Mouse (Mus musculus) heart, embryonic 10.5 days (tissue): ENCODE results near the gene Btbd3. TPM values are rescaled to one million over a fixed set of nuclear protein-coding genes. Genes with fewer than 3 reads are reported as not detected.
"Not testable (repeated sequence)": the region's sequence is repeated elsewhere in the genome, so short reads cannot be mapped to it uniquely, and the experiment has no call there.

Experiments
- DNase-seq: peaks from one replicate; pipeline ENCODE4 v3.0.0-alpha.2; 2017; ENCODE audit warnings: low spot score
- H3K27ac ChIP-seq: fragments of 300-500 bp; sonication (generic); 2 replicates; pipeline ENCODE4 v1.5.1; 2016; ENCODE audit warnings: mild to moderate bottlenecking
- H3K27me3 ChIP-seq: fragments of 300-500 bp; sonication (generic); 2 replicates; pipeline ENCODE4 v1.6.1; 2016; ENCODE audit warnings: mild to moderate bottlenecking; ENCODE audit not compliant: poor library complexity, insufficient read depth, severe bottlenecking
- H3K36me3 ChIP-seq: fragments of 300-500 bp; sonication (generic); 2 replicates; pipeline ENCODE4 v1.6.1; 2016; ENCODE audit warnings: mild to moderate bottlenecking, moderate library complexity
- H3K4me1 ChIP-seq: fragments of 300-500 bp; sonication (generic); 2 replicates; pipeline ENCODE4 v1.6.1; 2016; ENCODE audit warnings: mild to moderate bottlenecking
- H3K4me3 ChIP-seq: fragments of 300-500 bp; sonication (generic); 2 replicates; pipeline ENCODE4 v1.5.1; 2016; ENCODE audit warnings: mild to moderate bottlenecking, moderate library complexity
- H3K9me3 ChIP-seq: fragments of 300-500 bp; sonication (generic); 2 replicates; pipeline ENCODE4 v1.6.1; 2016; ENCODE audit warnings: mild to moderate bottlenecking, moderate library complexity
- WGBS: fragments of 180-500 bp; shearing (Covaris S2); methylation state at CpG from one replicate; pipeline ENCODE4 v1.1.7; 2016; 5-methylcytosine and 5-hydroxymethylcytosine counted together
- polyA plus RNA-seq: library from polyadenylated mRNA; unstranded; fragments of >200 nt; fragmentation: Nextera tagmentation; extraction: Ambion mirVana; gene quantifications from 2 replicates; pipeline ENCODE4 v1.2.1, GENCODE M21; 2016

Btbd3 gene
- polyA plus RNA-seq, 1 experiment from 2014 or later = 7.6 TPM

- DNase-seq = no peak
- peaks cover 40% of the 10 kb centered on the region for H3K36me3 ChIP-seq
- 88% methylated on average over 4 of the region's 4 CpGs for WGBS
- H3K27ac ChIP-seq = no peak overlapping the region
- no peak overlapping the region for H3K4me3 ChIP-seq
- H3K4me1 ChIP-seq = no peaks in the 10 kb centered on the region
- no peaks in the 10 kb centered on the region for H3K27me3 ChIP-seq
- H3K9me3 ChIP-seq = no peaks in the 10 kb centered on the region
These were observed 29.4 kb downstream of the Btbd3 start for GRCm38 (mm10) chr2:138285811-138286210.

- no peak for DNase-seq
- H3K27me3 ChIP-seq = no peaks in the 10 kb centered on the region
- H3K4me3 ChIP-seq = no peak overlapping the region
- H3K36me3 ChIP-seq = peaks cover 14% of the 10 kb centered on the region
- WGBS = 88% methylated on average over 2 of the region's 2 CpGs
- no peaks in the 10 kb centered on the region for H3K4me1 ChIP-seq
- H3K9me3 ChIP-seq = no peaks in the 10 kb centered on the region
- no peak overlapping the region for H3K27ac ChIP-seq
These were observed 33.8 kb downstream of the Btbd3 start for GRCm38 (mm10) chr2:138290154-138290553.

- Histone ChIP-seq H3K27ac (no peak overlapping the region), H3K36me3 (no peaks in the 10 kb centered on the region), H3K9me3 (no peaks in the 10 kb centered on the region), H3K27me3 (no peaks in the 10 kb centered on the region), H3K4me1 (no peaks in the 10 kb centered on the region), H3K4me3 (no peak overlapping the region)
- 82% methylated on average over 3 of the region's 3 CpGs for WGBS
- no peak for DNase-seq
These were observed 37.9 kb downstream of the Btbd3 start for GRCm38 (mm10) chr2:138294286-138294685.

GRCm38 (mm10) chr2:138306236-138306635 lies 49.9 kb downstream of the Btbd3 start:
- Histone ChIP-seq H3K4me3 (no peak overlapping the region), H3K27ac (no peak overlapping the region)
- 85% methylated on average over 2 of the region's 2 CpGs for WGBS

GRCm38 (mm10) chr2:138315644-138316043 lies 59.3 kb downstream of the Btbd3 start:
- Histone ChIP-seq H3K27ac (no peak overlapping the region), H3K4me1 (peaks cover 4% of the 10 kb centered on the region), H3K36me3 (no peaks in the 10 kb centered on the region), H3K27me3 (no peaks in the 10 kb centered on the region), H3K9me3 (no peaks in the 10 kb centered on the region), H3K4me3 (no peak overlapping the region)
- 45% methylated on average over 7 of the region's 7 CpGs for WGBS
- no peak for DNase-seq

More at GRCm38 (mm10) chr2:138306236-138306635, 49.9 kb downstream of the Btbd3 start:
- no peaks in the 10 kb centered on the region for H3K9me3 ChIP-seq
- H3K27me3 ChIP-seq = no peaks in the 10 kb centered on the region
- no peaks in the 10 kb centered on the region for H3K4me1 ChIP-seq
- H3K36me3 ChIP-seq = no peaks in the 10 kb centered on the region
- DNase-seq = no peak

- H3K4me3 ChIP-seq = no peak overlapping the region
- no peak overlapping the region for H3K27ac ChIP-seq
- no peak for DNase-seq
- H3K36me3 ChIP-seq = no peaks in the 10 kb centered on the region
- H3K9me3 ChIP-seq = no peaks in the 10 kb centered on the region
- H3K27me3 ChIP-seq = no peaks in the 10 kb centered on the region
- peaks cover 4% of the 10 kb centered on the region for H3K4me1 ChIP-seq
These were observed 64.0 kb downstream of the Btbd3 start for GRCm38 (mm10) chr2:138320408-138320807.

- Histone ChIP-seq H3K4me3 (no peak overlapping the region), H3K27ac (no peak overlapping the region), H3K9me3 (no peaks in the 10 kb centered on the region), H3K4me1 (peaks cover under 1% of the 10 kb centered on the region), H3K27me3 (no peaks in the 10 kb centered on the region), H3K36me3 (no peaks in the 10 kb centered on the region)
- 79% methylated on average over 4 of the region's 4 CpGs for WGBS
- DNase-seq = no peak
These were observed 64.7 kb downstream of the Btbd3 start for GRCm38 (mm10) chr2:138321041-138321481.

- H3K27me3 ChIP-seq = no peaks in the 10 kb centered on the region
- no peaks in the 10 kb centered on the region for H3K9me3 ChIP-seq
- no peak overlapping the region for H3K27ac ChIP-seq
- no peak for DNase-seq
- 82% methylated on average over 16 of the region's 16 CpGs for WGBS
- no peaks in the 10 kb centered on the region for H3K4me1 ChIP-seq
- H3K4me3 ChIP-seq = no peak overlapping the region
- H3K36me3 ChIP-seq = no peaks in the 10 kb centered on the region
These were observed 66.1 kb downstream of the Btbd3 start for GRCm38 (mm10) chr2:138322270-138323114.

GRCm38 (mm10) chr2:138326367-138326766 lies 70.0 kb downstream of the Btbd3 start:
- no peaks in the 10 kb centered on the region for H3K36me3 ChIP-seq
- DNase-seq = no peak

GRCm38 (mm10) chr2:138334198-138334597 lies 77.8 kb downstream of the Btbd3 start:
- H3K4me1 ChIP-seq, DNase-seq, H3K4me3 ChIP-seq, H3K27ac ChIP-seq, H3K27me3 ChIP-seq, H3K9me3 ChIP-seq, H3K36me3 ChIP-seq: not testable (repeated sequence)
- 74% methylated on average over 2 of the region's 2 CpGs for WGBS

More at GRCm38 (mm10) chr2:138326367-138326766, 70.0 kb downstream of the Btbd3 start:
- H3K4me3 ChIP-seq = no peak overlapping the region
- no peaks in the 10 kb centered on the region for H3K9me3 ChIP-seq
- H3K4me1 ChIP-seq = no peaks in the 10 kb centered on the region
- no peaks in the 10 kb centered on the region for H3K27me3 ChIP-seq
- 73% methylated on average over 4 of the region's 4 CpGs for WGBS
- H3K27ac ChIP-seq = no peak overlapping the region

- no peaks in the 10 kb centered on the region for H3K4me1 ChIP-seq
- no peak for DNase-seq
- H3K36me3 ChIP-seq = no peaks in the 10 kb centered on the region
- H3K27me3 ChIP-seq = no peaks in the 10 kb centered on the region
- no peak overlapping the region for H3K27ac ChIP-seq
- no peak overlapping the region for H3K4me3 ChIP-seq
- WGBS = 71% methylated on average over 6 of the region's 6 CpGs
- H3K9me3 ChIP-seq = no peaks in the 10 kb centered on the region
These were observed 81.6 kb downstream of the Btbd3 start for GRCm38 (mm10) chr2:138337886-138338494.

GRCm38 (mm10) chr2:138338524-138338923 lies 82.2 kb downstream of the Btbd3 start:
- H3K9me3 ChIP-seq = no peaks in the 10 kb centered on the region
- WGBS = 52% methylated on average over 1 of the region's 1 CpGs
- H3K36me3 ChIP-seq = no peaks in the 10 kb centered on the region
- no peaks in the 10 kb centered on the region for H3K4me1 ChIP-seq
- H3K27ac ChIP-seq = no peak overlapping the region
- no peak overlapping the region for H3K4me3 ChIP-seq
- H3K27me3 ChIP-seq = no peaks in the 10 kb centered on the region
- no peak for DNase-seq

GRCm38 (mm10) chr2:138355366-138355765 lies 99.0 kb downstream of the Btbd3 start:
- no peaks in the 10 kb centered on the region for H3K27me3 ChIP-seq
- 81% methylated on average over 3 of the region's 3 CpGs for WGBS
- H3K27ac ChIP-seq = no peak overlapping the region
- H3K4me3 ChIP-seq = no peak overlapping the region
- H3K36me3 ChIP-seq = no peaks in the 10 kb centered on the region
- H3K9me3 ChIP-seq = no peaks in the 10 kb centered on the region
- DNase-seq = no peak
- H3K4me1 ChIP-seq = no peaks in the 10 kb centered on the region
